Mouse (Mus musculus): Measurements from ENCODE around the gene Klhl12. TPM values are rescaled to one million over a fixed set of nuclear protein-coding genes. Genes with fewer than 3 reads are reported as not detected.

Gene Klhl12
- polyA plus RNA-seq, 1 experiment from 2014 or later: 24.7 TPM

DNA sequence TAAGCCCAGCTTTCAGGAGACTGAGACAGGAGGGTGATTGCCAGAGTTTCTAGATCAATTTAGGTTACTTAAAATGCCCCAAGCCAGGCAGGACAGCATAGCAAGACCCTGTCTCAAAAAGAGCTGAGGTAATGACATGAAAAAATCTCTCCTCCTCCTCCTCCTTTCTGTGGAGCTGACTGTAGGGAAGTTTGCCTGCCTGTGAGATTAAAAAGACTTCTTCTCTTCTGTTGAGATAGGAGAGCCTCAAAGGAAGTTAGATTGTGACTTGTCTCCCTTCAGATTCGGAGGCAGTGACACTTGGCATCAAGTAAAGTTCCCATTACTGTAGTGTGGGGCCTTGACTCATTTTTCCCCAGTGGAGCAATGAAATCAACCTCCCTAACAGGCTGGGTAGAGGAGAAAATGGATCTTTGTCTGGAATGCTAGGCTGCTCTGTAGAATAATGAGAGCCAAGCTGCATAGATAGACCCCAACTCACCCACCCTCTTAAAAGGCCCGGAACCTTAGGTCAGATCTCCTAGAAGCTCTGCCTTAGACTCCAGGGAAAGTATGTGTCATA is 36.8 kb upstream of the Klhl12 start:
- ATAC-seq (ENCODE audit: low read depth) (no peak), DNase-seq (ENCODE audit: low spot score) (no peak)
- Histone ChIP-seq H3K4me1 (ENCODE audit: control insufficient read depth, insufficient read depth, low read length) (peaks cover 42% of the 10 kb centered on the region), H3K27me3 (replicated peaks; ENCODE audit: control insufficient read depth, insufficient read depth, low read length) (no peaks in the 10 kb centered on the region), H3K36me3 (ENCODE audit: control insufficient read depth, insufficient read depth, low read length) (peaks cover 8% of the 10 kb centered on the region), H3K27ac (replicated peaks; ENCODE audit: low read depth, low read length) (0 out of 2 replicates have a peak overlapping the region, but pooled peaks have one; percentile 44), H3K4me2 (ENCODE audit: low read depth, low read length) (0 out of 2 replicates have a peak overlapping the region, but pooled peaks have one; percentile 10), H3K9ac (ENCODE audit: low read depth, low read length) (no peak overlapping the region), H3K4me3 (ENCODE audit: low read depth, low read length) (no peak overlapping the region), H3K9me3 (ENCODE audit: control insufficient read depth, low read length) (no peaks in the 10 kb centered on the region)
- 79% methylated on average over 2 of the region's 2 CpGs for WGBS

DNA sequence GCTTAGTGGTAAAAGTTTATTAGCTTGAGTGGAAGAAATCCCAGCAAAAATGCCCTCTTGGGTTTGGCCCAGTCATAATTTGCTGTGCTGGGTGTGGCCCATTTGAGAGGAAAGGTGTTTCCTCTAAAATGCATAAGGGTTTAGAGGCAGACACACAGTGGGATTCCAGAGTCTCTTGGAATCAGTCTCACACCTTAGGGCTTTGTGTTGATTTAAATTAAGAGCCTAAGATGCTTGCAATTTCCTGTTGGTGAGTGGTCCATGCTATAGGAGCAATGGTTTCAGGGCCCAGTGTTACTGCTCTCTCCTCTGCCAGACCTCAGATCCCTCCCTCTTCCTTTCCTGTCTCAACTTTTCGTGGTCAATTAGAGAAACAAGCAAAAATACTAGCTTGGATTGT is 36.2 kb upstream of the Klhl12 start:
- H3K4me1 ChIP-seq (ENCODE audit: control insufficient read depth, insufficient read depth, low read length): peaks cover 40% of the 10 kb centered on the region
- H3K4me3 ChIP-seq (ENCODE audit: low read depth, low read length): no peak overlapping the region
- peaks cover 14% of the 10 kb centered on the region for H3K36me3 ChIP-seq (ENCODE audit: control insufficient read depth, insufficient read depth, low read length)
- 48% methylated on average over 1 of the region's 1 CpGs for WGBS
- H3K4me2 ChIP-seq (ENCODE audit: low read depth, low read length): no peak overlapping the region
- H3K27ac ChIP-seq (replicated peaks; ENCODE audit: low read depth, low read length): 0 out of 2 replicates have a peak overlapping the region, but pooled peaks have one; percentile 48
- no peaks in the 10 kb centered on the region for H3K9me3 ChIP-seq (ENCODE audit: control insufficient read depth, low read length)
- H3K27me3 ChIP-seq (replicated peaks; ENCODE audit: control insufficient read depth, insufficient read depth, low read length): no peaks in the 10 kb centered on the region
- ATAC-seq (ENCODE audit: low read depth) (no peak), DNase-seq (ENCODE audit: low spot score) (no peak)
- H3K9ac ChIP-seq (ENCODE audit: low read depth, low read length): no peak overlapping the region

DNA sequence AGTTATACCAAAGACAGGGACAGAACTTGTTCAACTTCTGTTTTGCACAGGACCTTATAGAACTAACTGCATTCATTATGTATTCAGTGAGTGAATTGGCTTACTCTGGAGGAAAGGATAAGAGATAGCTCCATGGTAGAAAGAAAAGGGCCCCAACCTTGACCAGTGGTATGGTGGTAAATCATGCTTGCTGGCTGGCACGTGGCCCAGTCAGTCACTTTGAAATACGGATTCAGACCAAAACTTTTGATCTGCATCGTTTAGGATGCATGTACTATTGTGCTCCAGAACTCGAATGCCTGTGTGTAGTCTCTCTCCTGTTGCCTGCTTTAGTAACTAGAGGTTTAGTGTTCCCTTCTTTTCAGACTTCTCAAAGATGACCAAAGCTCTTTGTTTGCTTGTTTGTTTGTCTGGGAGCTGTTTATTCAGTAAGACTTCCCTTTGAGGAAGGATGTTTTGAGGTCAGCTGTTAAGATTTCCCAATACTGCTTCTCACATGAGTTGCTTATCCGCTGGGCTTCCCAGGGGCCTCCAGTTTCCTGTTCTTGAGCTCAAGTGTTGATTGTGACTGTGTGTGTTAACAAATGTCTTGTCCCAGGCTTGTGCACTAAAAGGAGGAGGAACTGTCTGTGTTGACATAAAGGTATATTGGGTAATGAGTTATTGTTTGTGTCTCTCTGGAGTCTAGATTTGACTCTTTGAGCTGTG is 35.4 kb upstream of the Klhl12 start:
- no peak overlapping the region for H3K9ac ChIP-seq (ENCODE audit: low read depth, low read length)
- H3K4me2 ChIP-seq (ENCODE audit: low read depth, low read length): no peak overlapping the region
- DNase-seq (ENCODE audit: low spot score) (peak; percentile 41), ATAC-seq (ENCODE audit: low read depth) (no peak)
- no peak overlapping the region for H3K4me3 ChIP-seq (ENCODE audit: low read depth, low read length)
- H3K36me3 ChIP-seq (ENCODE audit: control insufficient read depth, insufficient read depth, low read length): peaks cover 22% of the 10 kb centered on the region
- peak overlapping the region; percentile 48; the same call in 1 of the 2 replicates for H3K27ac ChIP-seq (replicated peaks; ENCODE audit: low read depth, low read length)
- WGBS: 65% methylated on average over 5 of the region's 5 CpGs
- H3K27me3 ChIP-seq (replicated peaks; ENCODE audit: control insufficient read depth, insufficient read depth, low read length): no peaks in the 10 kb centered on the region
- no peaks in the 10 kb centered on the region for H3K9me3 ChIP-seq (ENCODE audit: control insufficient read depth, low read length)
- H3K4me1 ChIP-seq (ENCODE audit: control insufficient read depth, insufficient read depth, low read length): peaks cover 34% of the 10 kb centered on the region

DNA sequence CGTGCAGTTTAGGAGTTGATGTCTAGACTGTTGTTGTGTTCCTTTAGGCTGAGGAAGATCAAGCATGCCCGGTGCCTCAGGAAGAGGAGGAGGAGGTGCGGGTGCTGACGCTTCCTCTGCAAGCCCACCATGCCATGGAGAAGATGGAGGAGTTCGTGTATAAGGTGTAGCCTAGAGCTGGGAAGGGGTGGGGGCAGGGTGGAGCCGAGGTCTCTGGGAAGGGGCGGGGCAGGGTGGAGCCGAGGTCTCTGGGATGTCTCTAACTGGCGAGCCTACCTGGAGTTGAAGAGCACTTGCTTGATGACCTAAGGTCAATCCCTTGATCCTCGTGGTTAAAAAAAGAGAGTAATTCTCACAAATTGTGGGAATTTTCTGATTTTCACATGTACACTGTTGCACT is 31.4 kb upstream of the Klhl12 start:
- WGBS: 73% methylated on average over 10 of the region's 10 CpGs
- DNase-seq (ENCODE audit: low spot score) (no peak), ATAC-seq (ENCODE audit: low read depth) (no peak)
- Histone ChIP-seq H3K36me3 (ENCODE audit: control insufficient read depth, insufficient read depth, low read length) (peaks cover 62% of the 10 kb centered on the region), H3K27ac (replicated peaks; ENCODE audit: low read depth, low read length) (no peak overlapping the region), H3K4me3 (ENCODE audit: low read depth, low read length) (no peak overlapping the region), H3K9me3 (ENCODE audit: control insufficient read depth, low read length) (no peaks in the 10 kb centered on the region), H3K4me1 (ENCODE audit: control insufficient read depth, insufficient read depth, low read length) (peaks cover 11% of the 10 kb centered on the region), H3K9ac (ENCODE audit: low read depth, low read length) (no peak overlapping the region), H3K4me2 (ENCODE audit: low read depth, low read length) (no peak overlapping the region), H3K27me3 (replicated peaks; ENCODE audit: control insufficient read depth, insufficient read depth, low read length) (no peaks in the 10 kb centered on the region)

DNA sequence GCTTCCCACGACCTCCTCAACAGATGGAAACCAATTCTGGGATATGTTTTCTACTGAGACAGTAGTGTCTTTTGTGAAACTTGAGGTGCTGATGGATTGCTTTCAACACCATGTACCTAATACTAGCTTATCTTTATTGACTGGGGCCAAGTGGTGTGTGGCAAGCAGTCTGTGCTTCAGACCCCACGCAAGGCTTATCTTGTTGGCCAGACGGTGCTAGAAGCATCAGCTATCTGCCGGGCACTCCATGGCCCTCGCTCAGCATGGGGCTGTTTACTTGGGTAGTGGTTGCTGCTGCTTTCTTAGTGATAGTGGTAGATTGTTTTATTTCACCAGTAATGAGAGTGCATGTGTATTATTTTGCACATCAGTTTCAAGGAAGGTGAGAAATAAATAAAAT is 29.0 kb upstream of the Klhl12 start:
- Histone ChIP-seq H3K27me3 (replicated peaks; ENCODE audit: control insufficient read depth, insufficient read depth, low read length) (no peaks in the 10 kb centered on the region), H3K27ac (replicated peaks; ENCODE audit: low read depth, low read length) (no peak overlapping the region), H3K9me3 (ENCODE audit: control insufficient read depth, low read length) (no peaks in the 10 kb centered on the region), H3K4me1 (ENCODE audit: control insufficient read depth, insufficient read depth, low read length) (no peaks in the 10 kb centered on the region), H3K4me2 (ENCODE audit: low read depth, low read length) (no peak overlapping the region), H3K9ac (ENCODE audit: low read depth, low read length) (no peak overlapping the region), H3K4me3 (ENCODE audit: low read depth, low read length) (no peak overlapping the region), H3K36me3 (ENCODE audit: control insufficient read depth, insufficient read depth, low read length) (peaks cover 85% of the 10 kb centered on the region)
- no peak for DNase-seq (ENCODE audit: low spot score)
- WGBS: 85% methylated on average over 5 of the region's 5 CpGs
- no peak for ATAC-seq (ENCODE audit: low read depth)

DNA sequence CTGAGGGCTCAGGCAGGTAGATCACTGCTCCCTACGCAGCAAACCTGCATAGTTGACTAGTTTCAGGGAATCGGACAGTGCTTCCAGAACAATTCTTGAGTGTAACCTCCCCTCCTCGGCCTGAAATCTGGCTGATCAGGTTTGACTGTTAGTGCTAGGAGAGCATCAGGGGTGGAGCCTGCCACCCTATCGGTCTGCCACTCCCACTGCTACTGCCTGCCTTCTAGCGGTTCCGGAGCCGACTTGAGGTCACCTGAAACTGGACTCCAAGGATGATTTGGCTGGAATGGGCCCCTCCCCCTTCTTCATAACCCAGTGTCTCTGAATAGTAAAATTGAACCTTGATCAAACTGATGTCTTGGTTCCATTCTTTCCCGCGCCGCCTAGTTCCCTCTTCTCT is 22.3 kb upstream of the Klhl12 start:
- Histone ChIP-seq H3K4me3 (ENCODE audit: low read depth, low read length) (no peak overlapping the region), H3K9ac (ENCODE audit: low read depth, low read length) (no peak overlapping the region), H3K4me2 (ENCODE audit: low read depth, low read length) (no peak overlapping the region), H3K27ac (replicated peaks; ENCODE audit: low read depth, low read length) (no peak overlapping the region), H3K36me3 (ENCODE audit: control insufficient read depth, insufficient read depth, low read length) (peaks cover 48% of the 10 kb centered on the region), H3K27me3 (replicated peaks; ENCODE audit: control insufficient read depth, insufficient read depth, low read length) (no peaks in the 10 kb centered on the region), H3K9me3 (ENCODE audit: control insufficient read depth, low read length) (no peaks in the 10 kb centered on the region), H3K4me1 (ENCODE audit: control insufficient read depth, insufficient read depth, low read length) (no peaks in the 10 kb centered on the region)
- 80% methylated on average over 10 of the region's 10 CpGs for WGBS
- DNase-seq (ENCODE audit: low spot score): peak; percentile 12
- no peak for ATAC-seq (ENCODE audit: low read depth)

DNA sequence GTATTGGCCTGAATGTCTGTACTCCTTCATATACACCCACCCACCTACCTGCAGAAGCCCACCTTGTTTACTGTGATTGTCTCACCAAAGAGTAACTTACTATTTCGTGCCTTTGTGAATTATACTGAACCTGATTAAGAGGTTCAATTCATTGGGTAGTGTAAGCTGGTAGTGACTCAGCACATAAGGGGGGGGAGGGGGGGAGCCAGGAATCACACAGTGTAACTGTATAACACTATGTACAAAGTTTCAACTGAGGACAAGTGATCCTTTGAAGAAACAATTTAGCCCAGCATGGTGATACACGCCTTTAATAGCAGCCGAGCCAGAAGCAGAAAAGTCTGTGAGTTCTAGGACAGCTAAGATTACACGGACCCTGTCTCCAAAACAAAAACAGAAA is 21.9 kb upstream of the Klhl12 start:
- Histone ChIP-seq H3K4me2 (ENCODE audit: low read depth, low read length) (no peak overlapping the region), H3K36me3 (ENCODE audit: control insufficient read depth, insufficient read depth, low read length) (peaks cover 43% of the 10 kb centered on the region), H3K27me3 (replicated peaks; ENCODE audit: control insufficient read depth, insufficient read depth, low read length) (no peaks in the 10 kb centered on the region), H3K9ac (ENCODE audit: low read depth, low read length) (no peak overlapping the region), H3K9me3 (ENCODE audit: control insufficient read depth, low read length) (no peaks in the 10 kb centered on the region), H3K4me1 (ENCODE audit: control insufficient read depth, insufficient read depth, low read length) (no peaks in the 10 kb centered on the region), H3K27ac (replicated peaks; ENCODE audit: low read depth, low read length) (no peak overlapping the region), H3K4me3 (ENCODE audit: low read depth, low read length) (no peak overlapping the region)
- DNase-seq (ENCODE audit: low spot score): no peak
- no peak for ATAC-seq (ENCODE audit: low read depth)
- WGBS: 87% methylated on average over 4 of the region's 4 CpGs

DNA sequence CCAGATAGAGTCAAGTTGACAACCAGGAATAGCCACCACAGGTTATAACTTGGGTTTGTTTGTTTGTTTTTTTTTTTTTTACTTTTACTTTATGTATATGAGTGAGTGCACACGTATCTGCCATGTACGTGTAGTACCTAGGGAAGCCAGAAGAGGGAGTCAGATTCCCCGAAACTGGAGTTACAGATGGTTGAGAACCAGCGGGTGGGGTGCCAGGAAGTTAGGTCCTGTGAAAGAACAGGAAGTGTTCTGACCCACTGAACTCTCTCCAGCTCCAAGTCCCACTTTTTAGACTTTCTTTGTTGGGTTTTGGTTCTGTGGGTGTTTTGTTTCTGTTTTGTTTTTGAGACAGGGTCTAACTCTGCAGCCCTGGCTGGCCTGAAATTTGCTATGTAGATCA is 19.9 kb upstream of the Klhl12 start:
- peaks cover 24% of the 10 kb centered on the region for H3K36me3 ChIP-seq (ENCODE audit: control insufficient read depth, insufficient read depth, low read length)
- no peak overlapping the region for H3K4me2 ChIP-seq (ENCODE audit: low read depth, low read length)
- no peak for DNase-seq (ENCODE audit: low spot score)
- H3K4me3 ChIP-seq (ENCODE audit: low read depth, low read length): no peak overlapping the region
- 30% methylated on average over 4 of the region's 4 CpGs for WGBS
- no peaks in the 10 kb centered on the region for H3K9me3 ChIP-seq (ENCODE audit: control insufficient read depth, low read length)
- H3K27me3 ChIP-seq (replicated peaks; ENCODE audit: control insufficient read depth, insufficient read depth, low read length): no peaks in the 10 kb centered on the region
- H3K9ac ChIP-seq (ENCODE audit: low read depth, low read length): no peak overlapping the region
- ATAC-seq (ENCODE audit: low read depth): no peak
- no peak overlapping the region for H3K27ac ChIP-seq (replicated peaks; ENCODE audit: low read depth, low read length)
- no peaks in the 10 kb centered on the region for H3K4me1 ChIP-seq (ENCODE audit: control insufficient read depth, insufficient read depth, low read length)

DNA sequence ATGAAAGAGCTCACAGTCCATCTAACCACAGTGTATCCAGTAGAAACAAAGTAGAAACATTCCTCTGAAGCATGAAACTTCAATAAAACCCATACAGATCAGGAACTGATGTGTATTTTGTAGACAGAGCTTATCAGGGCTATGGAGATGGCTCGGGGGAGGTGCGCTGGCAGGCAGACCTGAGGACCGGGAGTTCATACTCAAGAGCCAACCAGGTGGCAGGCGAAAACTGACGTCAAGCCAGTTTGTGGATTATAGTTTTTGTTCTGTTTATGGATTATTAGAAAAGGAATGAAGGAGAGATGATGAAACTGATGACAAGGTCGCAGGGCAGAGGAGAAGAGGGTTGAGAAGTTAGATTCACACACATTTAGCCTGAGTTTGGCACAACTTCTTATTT is 14.9 kb upstream of the Klhl12 start:
- WGBS: 85% methylated on average over 6 of the region's 6 CpGs
- Histone ChIP-seq H3K4me2 (ENCODE audit: low read depth, low read length) (no peak overlapping the region), H3K9me3 (ENCODE audit: control insufficient read depth, low read length) (no peaks in the 10 kb centered on the region), H3K27ac (replicated peaks; ENCODE audit: low read depth, low read length) (no peak overlapping the region), H3K27me3 (replicated peaks; ENCODE audit: control insufficient read depth, insufficient read depth, low read length) (no peaks in the 10 kb centered on the region), H3K4me3 (ENCODE audit: low read depth, low read length) (no peak overlapping the region), H3K36me3 (ENCODE audit: control insufficient read depth, insufficient read depth, low read length) (no peaks in the 10 kb centered on the region), H3K4me1 (ENCODE audit: control insufficient read depth, insufficient read depth, low read length) (no peaks in the 10 kb centered on the region), H3K9ac (ENCODE audit: low read depth, low read length) (no peak overlapping the region)
- ATAC-seq (ENCODE audit: low read depth): no peak
- DNase-seq (ENCODE audit: low spot score): no peak
